Mouse (Mus musculus) testis, adult 2 months (tissue): Measurements from ENCODE around the gene Tcap. TPM values are rescaled to one million over a fixed set of nuclear protein-coding genes. Genes with fewer than 3 reads are reported as not detected.

Source experiments
- H3K27ac ChIP-seq: fragments of 200-500 bp; 2 replicates; pipeline ENCODE4 v1.5.1; 2012; ENCODE audit warnings: low read depth, low read length; ENCODE audit not compliant: control insufficient read depth, insufficient read depth
- H3K27me3 ChIP-seq: fragments of 200-500 bp; 2 replicates; pipeline ENCODE4 v1.6.1; 2012; ENCODE audit warnings: mild to moderate bottlenecking, low read length, moderate library complexity; ENCODE audit not compliant: control insufficient read depth, insufficient read depth
- H3K36me3 ChIP-seq: fragments of 200-500 bp; 2 replicates; pipeline ENCODE4 v1.6.1; 2012; ENCODE audit warnings: mild to moderate bottlenecking, low read length; ENCODE audit not compliant: control insufficient read depth, insufficient read depth
- H3K4me1 ChIP-seq: fragments of 200-500 bp; 2 replicates; pipeline ENCODE4 v1.6.1; 2012; ENCODE audit warnings: low read length; ENCODE audit not compliant: control insufficient read depth, insufficient read depth
- H3K4me3 ChIP-seq: fragments of 200-500 bp; 2 replicates; pipeline ENCODE4 v1.5.1; 2012; ENCODE audit warnings: low read depth, mild to moderate bottlenecking, low read length, moderate library complexity, mixed read lengths; ENCODE audit not compliant: control insufficient read depth
- CTCF ChIP-seq: fragments of 200-500 bp; IDR thresholded peaks from 2 replicates; pipeline ENCODE4 v1.5.1; 2012; ENCODE audit warnings: low read depth, mild to moderate bottlenecking, inconsistent platforms, low read length, moderate library complexity; ENCODE audit not compliant: control insufficient read depth, insufficient read depth, insufficient replicate concordance
- POLR2A ChIP-seq: fragments of 200-500 bp; IDR thresholded peaks from 2 replicates; pipeline ENCODE4 v1.6.1; 2012; ENCODE audit warnings: low read depth, mild to moderate bottlenecking, inconsistent platforms, low read length, moderate library complexity; ENCODE audit not compliant: control insufficient read depth
- polyA plus RNA-seq: library from polyadenylated mRNA; depleted of rRNA; stranded (reverse); fragments of >200 nt; gene quantifications from 2 replicates; pipeline ENCODE4 v1.2.3, GENCODE M21; 2012

The Tcap gene
- polyA plus RNA-seq, 1 experiment: not detected

DNA sequence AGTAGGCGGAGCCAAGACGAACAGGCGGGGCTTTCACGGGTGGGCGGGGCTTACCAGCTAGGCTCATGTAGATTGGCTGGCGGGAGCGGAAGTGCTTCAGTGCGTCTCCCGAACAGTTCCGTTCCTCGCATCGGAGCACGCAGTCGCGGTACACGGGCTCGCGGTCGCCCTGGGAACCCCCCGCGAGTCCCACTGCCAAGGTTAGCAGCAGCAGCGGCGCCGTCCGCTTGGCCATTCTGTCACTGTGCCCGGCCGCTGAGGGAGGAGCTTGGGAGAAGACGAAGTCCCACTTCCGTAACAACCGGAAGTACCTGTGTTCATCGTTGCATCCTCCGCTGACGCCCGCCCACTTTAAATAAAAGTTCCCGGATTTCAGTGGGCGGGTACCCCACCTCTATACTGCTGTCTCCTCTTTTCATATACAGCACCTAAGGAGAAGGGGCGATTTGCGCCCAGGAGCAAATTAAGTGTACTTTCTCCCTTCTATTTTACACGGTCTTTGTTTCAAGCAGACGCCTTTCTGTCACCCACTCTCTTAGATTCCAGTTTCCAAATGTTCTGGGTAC is 16.6 kb downstream of the Tcap start, which contains the start of gene Pgap3:
Gene Pgap3, minus strand, starts transcription at position 330 of the 566 bp plus-strand sequence.
- Histone ChIP-seq H3K27ac (peak within 1 kb of the TSS; percentile 96), H3K4me1 (peaks cover 8% of the 10 kb centered on the region), H3K36me3 (no peaks in the 10 kb centered on the region), H3K4me3 (peak within 1 kb of the TSS; percentile 98), H3K27me3 (no peaks in the 10 kb centered on the region)
- peak; percentile 48; the same call in 1 of the 2 replicates for TF ChIP-seq POLR2A
- TF ChIP-seq CTCF: no peak

DNA sequence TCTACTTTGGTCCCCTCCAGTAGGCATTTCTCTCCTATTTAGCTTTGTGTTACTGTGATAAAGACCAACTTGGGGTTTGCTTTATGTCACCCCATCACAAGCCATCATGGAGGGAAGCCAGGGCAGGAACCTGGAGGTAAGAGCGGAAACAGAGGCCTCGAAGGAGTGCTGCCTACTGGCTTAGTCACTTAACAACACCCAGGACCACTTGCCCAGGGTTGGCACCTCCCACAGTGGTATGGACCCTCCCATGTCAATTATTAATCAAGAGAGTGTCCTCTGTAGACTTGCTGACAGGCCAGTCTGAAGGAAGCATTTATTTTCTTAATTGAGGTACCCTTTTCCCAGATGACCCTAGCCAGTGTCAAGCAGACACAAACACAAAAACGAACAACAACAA is 17.2 kb downstream of the Tcap start:
- Histone ChIP-seq H3K4me1 (peaks cover 8% of the 10 kb centered on the region), H3K27ac (no peak overlapping the region; the same call in 1 of the 2 replicates), H3K4me3 (no peak overlapping the region; the same call in 1 of the 2 replicates), H3K27me3 (no peaks in the 10 kb centered on the region), H3K36me3 (no peaks in the 10 kb centered on the region)
- TF ChIP-seq CTCF: no peak
- TF ChIP-seq POLR2A: no peak

DNA sequence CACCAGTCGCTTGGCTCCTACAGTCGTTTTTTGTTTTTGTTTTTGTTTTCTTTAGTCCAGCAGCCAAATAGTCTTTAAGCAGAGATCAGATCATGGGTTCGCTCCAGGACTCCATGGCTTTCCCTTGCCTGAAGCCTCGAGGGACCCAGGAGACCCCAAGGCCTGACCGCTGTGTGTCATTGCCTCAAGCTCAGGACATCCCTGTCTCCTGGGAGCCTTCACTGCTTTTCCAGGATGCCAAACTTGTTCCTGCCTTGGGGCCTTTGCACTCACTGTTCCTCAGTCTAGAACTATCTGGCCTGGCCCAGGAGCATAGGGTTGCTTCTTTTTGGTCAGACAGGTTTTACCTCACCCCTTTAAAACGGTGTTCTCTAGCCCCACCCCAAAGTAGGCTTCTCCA is 23.0 kb downstream of the Tcap start:
- Histone ChIP-seq H3K4me1 (peaks cover 7% of the 10 kb centered on the region), H3K4me3 (no peak overlapping the region), H3K36me3 (no peaks in the 10 kb centered on the region), H3K27me3 (no peaks in the 10 kb centered on the region), H3K27ac (no peak overlapping the region)
- TF ChIP-seq POLR2A (no peak), CTCF (no peak)

DNA sequence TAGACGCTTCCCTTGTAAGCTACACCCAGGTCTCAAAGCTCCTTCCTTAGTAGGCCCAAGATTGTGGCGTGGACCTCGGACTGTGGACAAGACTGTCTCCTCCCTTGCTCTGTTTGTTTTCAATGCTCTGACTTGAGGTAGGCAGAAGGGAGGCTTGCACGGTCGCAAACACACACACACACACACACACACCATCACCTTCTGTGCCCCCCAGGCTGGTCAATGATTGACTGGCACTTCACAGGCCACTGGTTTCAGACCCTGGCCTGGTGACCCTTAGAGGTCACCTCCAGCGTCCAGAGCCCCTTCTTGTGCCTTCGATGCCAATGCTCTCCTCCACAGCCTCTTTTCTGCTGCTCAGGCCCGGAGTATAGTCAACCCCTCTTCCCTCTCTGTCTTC is 25.3 kb downstream of the Tcap start:
- TF ChIP-seq CTCF (no peak), POLR2A (no peak)
- H3K4me3 ChIP-seq: no peak overlapping the region
- H3K27me3 ChIP-seq: no peaks in the 10 kb centered on the region
- H3K4me1 ChIP-seq: peaks cover 16% of the 10 kb centered on the region
- no peak overlapping the region for H3K27ac ChIP-seq
- no peaks in the 10 kb centered on the region for H3K36me3 ChIP-seq

DNA sequence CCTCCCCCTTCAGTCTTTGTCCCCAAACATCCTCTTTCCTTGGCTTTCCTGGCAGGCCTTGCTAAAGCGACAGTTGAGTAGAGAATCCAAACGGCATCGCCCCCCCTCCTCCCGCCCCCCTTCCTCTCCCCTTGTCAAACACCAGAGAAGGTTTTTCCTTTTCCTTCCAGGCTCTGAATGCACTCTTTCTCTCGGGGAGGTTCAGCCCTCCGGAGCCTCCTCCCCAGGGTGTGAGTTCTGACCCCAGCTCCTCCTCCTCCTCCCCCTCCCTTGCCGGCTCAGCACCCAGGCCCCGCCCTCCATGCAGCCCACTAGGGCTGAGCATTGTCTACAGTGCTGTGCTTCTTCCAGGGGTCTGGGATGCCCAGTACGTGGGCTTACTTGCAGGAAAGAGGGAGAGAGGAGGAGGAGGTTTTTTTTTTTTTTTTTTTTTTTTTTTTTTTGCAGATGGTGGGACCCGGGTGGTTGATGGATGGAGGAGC is 25.8 kb downstream of the Tcap start:
- Histone ChIP-seq H3K4me1 (peaks cover 16% of the 10 kb centered on the region), H3K36me3 (no peaks in the 10 kb centered on the region), H3K27me3 (no peaks in the 10 kb centered on the region), H3K4me3 (no peak overlapping the region), H3K27ac (no peak overlapping the region)
- TF ChIP-seq CTCF (no peak), POLR2A (no peak)

DNA sequence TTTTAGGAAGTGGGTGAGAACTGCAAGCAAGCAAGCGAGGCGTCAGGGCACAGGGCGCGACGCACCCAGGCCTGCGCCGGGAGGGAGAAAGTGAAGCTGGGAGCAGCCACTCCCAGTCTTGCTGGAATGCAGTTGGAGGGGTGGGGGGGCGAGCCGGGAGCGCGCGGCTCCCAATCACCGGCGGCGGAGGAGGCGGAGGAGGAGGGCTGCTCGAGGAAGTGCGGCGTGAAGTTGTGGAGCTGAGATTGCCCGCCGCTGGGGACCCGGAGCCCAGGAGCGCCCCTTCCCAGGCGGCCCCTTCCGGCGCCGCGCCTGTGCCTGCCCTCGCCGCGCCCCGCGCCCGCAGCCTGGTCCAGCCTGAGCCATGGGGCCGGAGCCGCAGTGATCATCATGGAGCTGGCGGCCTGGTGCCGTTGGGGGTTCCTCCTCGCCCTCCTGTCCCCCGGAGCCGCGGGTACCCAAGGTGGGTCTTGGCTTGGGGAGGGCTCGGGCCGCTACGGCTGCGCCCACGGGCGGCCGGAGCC is 28.7 kb downstream of the Tcap start, which contains the start of gene Erbb2:
Gene Erbb2, plus strand, starts transcription at position 198 of the 524 bp plus-strand sequence.
- no peak for TF ChIP-seq CTCF
- TF ChIP-seq POLR2A: peak; percentile 40
- H3K4me1 ChIP-seq: peaks cover 16% of the 10 kb centered on the region
- H3K4me3 ChIP-seq: peak within 1 kb of the TSS; percentile 76
- H3K27ac ChIP-seq: no peak within 1 kb of the TSS
- H3K27me3 ChIP-seq: no peaks in the 10 kb centered on the region
- no peaks in the 10 kb centered on the region for H3K36me3 ChIP-seq

DNA sequence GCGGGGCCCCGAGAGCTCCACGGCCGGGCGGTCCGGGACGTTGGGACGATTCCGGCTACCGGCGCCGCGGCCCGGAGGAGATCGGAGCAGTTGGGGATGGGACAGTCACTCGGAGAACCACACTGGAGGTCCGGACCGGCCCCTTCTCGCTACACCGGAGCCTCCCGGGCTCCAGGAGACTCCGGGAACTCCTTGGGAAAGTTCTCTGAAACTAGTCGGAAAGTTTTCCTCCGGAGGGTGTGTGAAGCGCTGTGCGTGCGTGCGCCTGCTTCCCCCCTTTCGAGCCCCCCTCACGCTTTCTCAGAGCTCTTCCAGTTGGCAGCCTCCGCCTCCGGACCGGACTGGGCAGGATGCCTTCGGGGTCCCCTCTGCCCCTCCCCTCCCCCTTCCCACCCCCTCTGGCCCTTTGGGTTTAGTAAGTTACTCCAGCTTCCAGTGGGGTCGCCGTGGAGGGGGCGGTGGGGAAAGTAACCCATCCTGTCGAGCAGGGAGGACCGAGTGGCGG is 29.2 kb downstream of the Tcap start:
- Histone ChIP-seq H3K27ac (no peak overlapping the region), H3K4me1 (peaks cover 16% of the 10 kb centered on the region), H3K36me3 (no peaks in the 10 kb centered on the region), H3K4me3 (peak overlapping the region; percentile 76), H3K27me3 (no peaks in the 10 kb centered on the region)
- TF ChIP-seq CTCF: no peak
- TF ChIP-seq POLR2A: no peak
